Mouse (Mus musculus) heart, embryonic 11.5 days (tissue): Measurements from ENCODE around the gene Fancc. TPM values are rescaled to one million over a fixed set of nuclear protein-coding genes. Genes with fewer than 3 reads are reported as not detected.

ENCODE experiments used
- ATAC-seq: fragments of 200-750 bp; cut with Nextera tagmentation; replicated peaks from 2 replicates; pipeline ENCODE4 v1.8.0; 2017; ENCODE audit warnings: moderate library complexity; ENCODE audit not compliant: insufficient number of reproducible peaks, low FRiP score, low TSS enrichment
- H3K27ac ChIP-seq: fragments of 300-500 bp; sonication (generic); 2 replicates; pipeline ENCODE4 v1.5.1; 2014; ENCODE audit warnings: mild to moderate bottlenecking, low read depth, low read length
- H3K27me3 ChIP-seq: fragments of 300-500 bp; sonication (generic); 2 replicates; pipeline ENCODE4 v1.6.1; 2014; ENCODE audit warnings: mild to moderate bottlenecking, low read length, mixed read lengths; ENCODE audit not compliant: control insufficient read depth, insufficient read depth
- H3K36me3 ChIP-seq: fragments of 300-500 bp; sonication (generic); 2 replicates; pipeline ENCODE4 v1.6.1; 2014; ENCODE audit warnings: mild to moderate bottlenecking, low read length, moderate library complexity, mixed read lengths; ENCODE audit not compliant: control insufficient read depth, insufficient read depth
- H3K4me1 ChIP-seq: fragments of 300-500 bp; sonication (generic); 2 replicates; pipeline ENCODE4 v1.6.1; 2014; ENCODE audit warnings: low read length; ENCODE audit not compliant: control insufficient read depth, insufficient read depth
- H3K4me2 ChIP-seq: fragments of 300-500 bp; sonication (generic); 2 replicates; pipeline ENCODE4 v1.6.1; 2014; ENCODE audit warnings: mild to moderate bottlenecking, moderate library complexity
- H3K4me3 ChIP-seq: fragments of 300-500 bp; sonication (generic); 2 replicates; pipeline ENCODE4 v1.5.1; 2014; ENCODE audit warnings: low read depth, low read length
- H3K9ac ChIP-seq: fragments of 300-500 bp; sonication (generic); 2 replicates; pipeline ENCODE4 v1.6.1; 2014; ENCODE audit warnings: mild to moderate bottlenecking, low read depth, low read length, moderate library complexity
- H3K9me3 ChIP-seq: fragments of 300-500 bp; sonication (generic); replicated peaks from 2 replicates; pipeline ENCODE4 v1.6.1; 2016; ENCODE audit warnings: low read length; ENCODE audit not compliant: control insufficient read depth
- WGBS: fragments of 180-500 bp; shearing (Covaris S2); extraction: QIAGEN DNeasy Blood & Tissue Kit; methylation state at CpG from one replicate; pipeline ENCODE4 v1.1.7; 2014; ENCODE audit not compliant: insufficient replicate concordance; 5-methylcytosine and 5-hydroxymethylcytosine counted together
- polyA plus RNA-seq: library from polyadenylated mRNA; unstranded; fragments of >200 nt; fragmentation: Nextera tagmentation; extraction: Ambion mirVana; gene quantifications from 2 replicates; pipeline ENCODE4 v1.2.1, GENCODE M21; 2014

Gene Fancc
- polyA plus RNA-seq, 1 experiment from 2014 or later, result 12.3 TPM

DNA sequence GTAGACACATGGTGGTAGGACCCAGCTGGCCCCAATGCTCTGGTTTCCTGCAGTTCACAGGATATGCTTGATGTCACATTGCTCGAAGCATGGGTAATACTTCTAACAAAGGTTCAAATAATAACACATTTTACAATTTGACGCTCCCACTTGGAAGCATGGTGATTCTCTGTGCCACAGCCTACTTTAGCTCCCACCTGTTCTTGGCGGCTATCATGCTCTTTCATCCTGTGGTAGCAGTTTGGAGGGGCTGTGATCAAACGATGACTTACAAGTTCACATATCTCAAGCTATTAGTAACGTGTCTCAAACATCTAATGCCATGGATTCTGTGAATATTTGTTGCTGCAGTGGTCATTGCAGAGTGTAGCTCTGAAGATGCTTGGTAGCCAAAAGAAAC lies 219.8 kb downstream of the Fancc start:
- WGBS, result 64% methylated on average over 5 of the region's 5 CpGs

DNA sequence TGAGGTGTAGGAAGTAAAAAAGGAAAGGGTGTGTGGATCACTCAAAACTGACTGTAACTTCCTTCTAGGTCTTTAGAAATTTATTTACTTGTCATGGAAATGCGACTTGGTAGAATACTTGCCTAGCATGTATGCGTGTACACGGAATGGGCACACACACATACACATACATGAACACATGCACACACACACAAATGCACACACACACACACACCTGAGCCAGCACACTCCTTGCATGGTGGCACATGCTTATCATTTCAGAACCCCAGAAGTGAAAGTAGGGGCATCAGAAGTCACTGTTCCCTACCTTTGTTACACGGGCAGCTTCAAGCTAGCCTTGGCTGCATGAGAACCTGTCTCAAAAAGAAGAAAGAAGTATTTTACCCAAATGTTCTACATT lies 220.7 kb downstream of the Fancc start:
- 91% methylated on average over 4 of the region's 4 CpGs for WGBS
- no peak overlapping the region for H3K9ac ChIP-seq
- no peaks in the 10 kb centered on the region for H3K9me3 ChIP-seq
- H3K36me3 ChIP-seq, result no peaks in the 10 kb centered on the region
- H3K27ac ChIP-seq, result no peak overlapping the region
- ATAC-seq, result no peak
- H3K4me3 ChIP-seq, result no peak overlapping the region
- no peaks in the 10 kb centered on the region for H3K27me3 ChIP-seq
- H3K4me1 ChIP-seq, result peaks cover 57% of the 10 kb centered on the region
- no peak overlapping the region for H3K4me2 ChIP-seq

More for the DNA sequence above, 219.8 kb downstream of the Fancc start:
- Histone ChIP-seq H3K36me3 (no peaks in the 10 kb centered on the region; the same call in 1 of the 2 replicates), H3K4me3 (no peak overlapping the region), H3K4me2 (no peak overlapping the region), H3K27me3 (no peaks in the 10 kb centered on the region), H3K9ac (no peak overlapping the region), H3K4me1 (peaks cover 56% of the 10 kb centered on the region), H3K27ac (peak overlapping the region; percentile 82; the same call in 1 of the 2 replicates), H3K9me3 (no peaks in the 10 kb centered on the region)
- no peak for ATAC-seq

DNA sequence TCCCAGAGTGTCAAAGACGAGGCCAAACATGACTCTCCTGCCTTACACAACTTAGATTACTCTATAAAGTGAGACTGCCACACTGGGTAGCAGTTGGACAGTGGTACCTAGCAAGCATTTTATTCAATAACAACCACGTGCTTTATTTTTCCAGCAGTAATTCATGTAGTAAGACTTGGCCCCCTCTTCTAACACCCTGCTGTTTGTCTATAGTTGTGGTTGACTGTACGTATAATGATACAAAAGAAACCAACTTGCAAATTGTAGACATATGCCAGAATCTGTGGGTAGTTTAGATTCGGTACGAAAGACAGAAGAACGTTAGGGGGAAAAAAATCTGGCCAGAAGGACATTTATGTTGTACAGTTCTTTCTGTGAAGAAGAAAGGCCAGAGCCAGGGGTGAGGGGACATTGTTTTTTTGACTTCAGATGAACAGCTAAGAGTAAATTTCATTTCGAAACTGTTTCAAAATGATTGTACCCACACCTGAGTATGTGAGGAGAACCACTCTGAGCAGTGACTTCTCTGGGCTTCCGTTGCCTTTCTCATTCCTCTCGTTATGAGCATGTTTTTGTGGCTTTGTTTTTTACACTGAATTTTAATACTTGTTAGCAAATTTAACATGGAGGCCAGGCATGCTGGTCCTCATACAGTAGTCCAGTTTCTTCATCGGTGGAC lies 222.5 kb downstream of the Fancc start:
- Histone ChIP-seq H3K4me1 (peaks cover 48% of the 10 kb centered on the region), H3K27me3 (peaks cover 3% of the 10 kb centered on the region), H3K9ac (no peak overlapping the region), H3K36me3 (no peaks in the 10 kb centered on the region), H3K4me3 (no peak overlapping the region), H3K27ac (no peak overlapping the region), H3K9me3 (no peaks in the 10 kb centered on the region), H3K4me2 (no peak overlapping the region)
- WGBS, result 86% methylated on average over 10 of the region's 10 CpGs
- ATAC-seq, result no peak

DNA sequence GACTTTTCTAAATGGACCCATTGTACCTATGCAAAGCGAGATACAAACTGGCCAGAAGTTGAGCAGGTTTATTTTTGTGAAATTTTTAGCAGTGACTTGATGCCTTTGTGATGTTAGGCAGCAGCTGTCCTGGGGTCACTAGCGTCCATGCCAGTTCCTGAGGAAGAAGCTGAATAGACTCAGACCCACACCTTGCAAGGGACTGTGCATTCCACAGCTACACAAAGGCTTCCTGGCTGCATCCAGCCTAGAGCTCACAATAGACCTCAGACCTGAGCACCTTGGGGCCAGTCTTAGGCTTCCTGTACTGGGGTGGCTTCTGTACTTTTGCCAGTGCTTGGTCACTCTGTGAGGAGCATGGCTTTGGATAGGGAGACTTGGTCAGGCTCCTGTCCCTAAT lies 223.2 kb downstream of the Fancc start:
- Histone ChIP-seq H3K9ac (no peak overlapping the region), H3K27me3 (peaks cover 3% of the 10 kb centered on the region), H3K9me3 (no peaks in the 10 kb centered on the region), H3K4me1 (peaks cover 45% of the 10 kb centered on the region), H3K27ac (no peak overlapping the region; the same call in 1 of the 2 replicates), H3K4me2 (peak overlapping the region; percentile 22), H3K4me3 (no peak overlapping the region), H3K36me3 (no peaks in the 10 kb centered on the region)
- 59% methylated on average over 2 of the region's 2 CpGs for WGBS
- no peak for ATAC-seq

DNA sequence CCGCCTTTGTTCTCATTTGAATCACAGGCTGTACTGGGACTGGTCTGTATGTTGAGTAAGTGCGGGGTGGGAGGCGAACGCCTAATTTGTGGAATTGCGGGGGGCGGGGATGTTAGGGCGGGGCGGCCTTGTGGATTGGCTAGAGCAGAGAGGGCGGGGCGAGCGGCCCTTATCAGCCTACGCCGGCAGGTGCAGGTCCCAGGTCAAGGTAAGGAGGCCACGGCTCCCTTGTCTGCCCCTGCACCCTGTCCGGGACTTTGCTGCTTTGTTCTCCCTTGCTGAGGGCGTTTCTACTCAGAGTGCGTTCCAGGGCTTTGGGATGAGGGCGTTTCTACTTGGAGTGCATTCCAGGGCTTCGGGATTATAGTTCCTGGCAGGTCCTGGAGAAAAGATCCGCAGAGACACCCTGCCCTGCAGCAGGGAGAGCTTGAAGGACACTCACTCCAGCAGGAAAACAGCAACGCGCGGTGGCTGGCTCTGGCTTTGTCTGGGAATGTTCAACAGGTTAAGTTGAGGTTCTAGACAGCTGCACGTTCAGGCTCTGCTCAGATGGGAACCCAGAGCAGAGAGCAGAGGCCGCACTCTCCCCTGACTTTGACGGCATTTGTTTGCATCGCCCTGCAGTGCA lies 224.4 kb downstream of the Fancc start:
- peaks cover 38% of the 10 kb centered on the region for H3K4me1 ChIP-seq
- peaks cover 3% of the 10 kb centered on the region for H3K27me3 ChIP-seq
- H3K4me2 ChIP-seq, result peak overlapping the region; percentile 75
- ATAC-seq, result peak; percentile 77
- H3K27ac ChIP-seq, result peak overlapping the region; percentile 57
- no peaks in the 10 kb centered on the region for H3K36me3 ChIP-seq
- H3K9me3 ChIP-seq, result no peaks in the 10 kb centered on the region
- H3K4me3 ChIP-seq, result peak overlapping the region; percentile 47
- 2% methylated on average over 27 of the region's 27 CpGs for WGBS
- H3K9ac ChIP-seq, result peak overlapping the region; percentile 59

DNA sequence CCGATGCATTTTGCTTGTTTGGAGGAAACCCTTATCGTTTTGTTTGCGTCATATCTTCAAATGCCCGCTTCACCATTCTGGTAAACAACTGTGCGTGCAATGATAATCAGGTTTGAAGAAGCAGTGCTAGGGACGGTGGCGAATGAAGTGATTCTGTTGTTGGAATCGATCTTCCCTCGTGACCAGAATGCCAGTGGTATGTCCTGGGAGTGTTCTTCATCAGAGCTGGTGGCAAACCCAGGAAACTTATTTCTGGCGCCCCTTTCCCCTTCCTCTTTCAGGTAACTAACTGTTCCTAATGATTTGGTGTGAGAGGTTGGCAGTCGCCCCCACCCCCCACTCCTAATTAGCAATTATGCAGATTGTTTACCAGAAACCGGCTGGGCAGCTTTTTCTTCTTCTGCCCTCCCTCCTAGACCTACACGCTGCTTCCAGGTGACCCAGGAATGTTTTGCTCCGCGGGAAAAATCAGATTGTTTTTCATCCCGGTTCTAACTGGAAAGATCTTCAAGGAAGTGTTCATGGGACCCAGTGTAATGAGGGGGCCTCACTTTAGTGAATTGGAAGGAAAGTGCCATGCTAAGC lies 225.0 kb downstream of the Fancc start:
- Histone ChIP-seq H3K36me3 (no peaks in the 10 kb centered on the region), H3K9ac (peak overlapping the region; percentile 59), H3K9me3 (no peaks in the 10 kb centered on the region), H3K27me3 (peaks cover 3% of the 10 kb centered on the region), H3K4me2 (peak overlapping the region; percentile 75), H3K27ac (peak overlapping the region; percentile 57; the same call in 1 of the 2 replicates), H3K4me1 (peaks cover 37% of the 10 kb centered on the region), H3K4me3 (peak overlapping the region; percentile 47)
- ATAC-seq, result no peak
- 8% methylated on average over 16 of the region's 16 CpGs for WGBS

DNA sequence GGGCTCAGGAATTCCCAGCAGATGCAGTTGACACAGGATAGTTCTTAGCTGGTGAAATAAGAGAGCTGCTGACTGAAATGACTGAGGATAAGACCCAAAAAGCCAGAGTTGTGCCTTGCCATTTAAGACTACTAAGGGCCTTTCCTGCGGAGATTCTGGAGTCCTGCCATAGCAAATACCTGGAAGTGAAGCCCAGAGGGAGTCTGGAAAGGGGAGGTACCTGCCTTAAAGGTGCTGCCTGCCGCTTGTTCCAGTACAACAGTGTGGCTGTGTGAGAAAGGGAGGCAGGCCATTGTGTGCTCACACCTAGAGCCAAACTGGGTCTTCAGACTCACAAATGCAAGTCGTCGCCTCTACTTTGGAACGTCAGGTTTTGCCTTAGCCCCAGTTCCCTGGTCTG lies 226.9 kb downstream of the Fancc start:
- no peak overlapping the region for H3K4me3 ChIP-seq
- H3K27me3 ChIP-seq, result peaks cover 3% of the 10 kb centered on the region
- no peak overlapping the region for H3K27ac ChIP-seq
- no peaks in the 10 kb centered on the region for H3K9me3 ChIP-seq
- no peaks in the 10 kb centered on the region for H3K36me3 ChIP-seq
- ATAC-seq, result no peak
- H3K4me1 ChIP-seq, result peaks cover 34% of the 10 kb centered on the region
- no peak overlapping the region for H3K9ac ChIP-seq
- no peak overlapping the region for H3K4me2 ChIP-seq
- WGBS, result 43% methylated on average over 5 of the region's 5 CpGs

DNA sequence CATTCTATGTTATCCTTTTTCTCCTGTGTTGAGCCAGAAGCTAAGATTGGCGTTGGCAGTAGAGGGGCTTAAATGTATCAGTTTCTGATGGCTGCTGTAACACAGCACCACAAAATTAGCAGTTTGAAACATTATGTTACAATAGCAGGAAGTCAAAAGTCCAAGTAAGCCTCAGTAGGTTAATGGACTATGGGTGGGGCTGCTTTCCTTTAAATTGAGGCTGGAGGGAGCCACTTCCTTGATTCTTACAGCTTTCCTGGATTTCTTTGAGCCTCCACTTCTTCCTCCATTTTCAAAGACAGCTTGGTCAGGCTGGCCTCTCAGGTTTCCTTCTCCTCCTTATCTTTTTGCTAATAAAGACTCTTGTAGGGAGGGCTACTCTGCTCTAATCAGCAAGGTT lies 228.3 kb downstream of the Fancc start:
- Histone ChIP-seq H3K27ac (no peak overlapping the region), H3K36me3 (no peaks in the 10 kb centered on the region), H3K9me3 (no peaks in the 10 kb centered on the region), H3K4me1 (peaks cover 33% of the 10 kb centered on the region), H3K4me2 (no peak overlapping the region), H3K27me3 (peaks cover 3% of the 10 kb centered on the region), H3K4me3 (no peak overlapping the region), H3K9ac (no peak overlapping the region)
- WGBS, result 81% methylated on average over 1 of the region's 1 CpGs
- no peak for ATAC-seq
